Mouse (Mus musculus) heart, adult 9 months (tissue): ENCODE measurements around the gene Klf5.

Experiments used
- DNase-seq, 2 experiments: peaks; one replicate each; pipeline ENCODE4 v3.0.0; 2022; ENCODE audit warnings: low spot score in 2 of 2

Klf5 gene

DNA sequence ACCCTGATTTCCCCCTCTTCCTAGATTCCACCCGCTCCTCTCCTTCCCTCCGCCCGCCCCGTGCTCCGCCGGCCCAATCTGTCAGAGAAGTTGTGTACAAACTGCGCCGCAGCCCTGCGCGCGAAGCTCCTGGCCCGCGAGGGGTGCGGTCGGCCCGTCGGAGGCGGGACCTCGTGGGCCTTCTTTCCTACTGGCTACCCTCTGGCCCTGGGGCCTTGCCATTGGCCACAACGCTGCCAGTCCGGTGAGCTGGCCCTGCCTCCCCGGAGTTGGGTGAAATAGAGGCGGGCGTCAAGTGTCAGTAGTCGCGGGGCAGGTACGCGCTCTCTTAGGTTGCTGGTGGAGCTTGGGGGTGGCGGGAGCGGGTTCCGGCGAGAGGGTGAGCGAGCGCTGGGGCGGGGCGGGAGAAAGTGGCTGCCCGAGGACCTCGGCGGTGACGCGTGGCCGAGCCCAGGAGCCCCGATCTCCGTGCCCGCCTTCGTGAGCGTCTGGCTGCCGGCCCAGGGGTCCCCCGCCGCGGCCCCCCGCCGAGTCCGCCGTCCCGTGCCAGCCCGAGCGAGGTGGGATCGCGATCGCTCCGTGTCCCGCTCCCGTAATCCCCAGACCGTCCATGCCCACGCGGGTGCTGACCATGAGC lies at the start of gene Klf5:
Klf5 (plus strand) TSS at position 307 of the 637 bp plus-strand sequence.
- peak; percentile 92 to 93 for DNase-seq

DNA sequence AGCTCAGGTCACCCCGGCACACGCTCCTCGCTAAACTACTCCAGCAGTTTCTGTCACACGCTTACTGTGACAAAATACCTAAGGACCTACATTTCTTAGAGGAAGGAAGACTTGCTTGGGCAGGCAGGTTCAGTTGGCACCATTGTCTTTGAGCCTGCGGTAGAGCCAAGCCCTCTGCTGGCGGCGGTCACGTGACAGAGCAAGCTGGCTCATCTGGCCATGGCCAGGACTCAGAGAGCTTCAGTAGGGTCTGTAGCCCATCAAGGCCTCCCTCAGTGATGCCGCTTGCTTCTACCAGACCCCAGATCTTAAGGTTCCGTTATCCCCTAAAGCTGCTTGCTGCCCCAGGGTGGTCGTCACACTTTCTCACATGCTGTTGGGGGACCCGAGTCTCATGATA lies 36.5 kb upstream of the Klf5 start:
- no peak for DNase-seq

DNA sequence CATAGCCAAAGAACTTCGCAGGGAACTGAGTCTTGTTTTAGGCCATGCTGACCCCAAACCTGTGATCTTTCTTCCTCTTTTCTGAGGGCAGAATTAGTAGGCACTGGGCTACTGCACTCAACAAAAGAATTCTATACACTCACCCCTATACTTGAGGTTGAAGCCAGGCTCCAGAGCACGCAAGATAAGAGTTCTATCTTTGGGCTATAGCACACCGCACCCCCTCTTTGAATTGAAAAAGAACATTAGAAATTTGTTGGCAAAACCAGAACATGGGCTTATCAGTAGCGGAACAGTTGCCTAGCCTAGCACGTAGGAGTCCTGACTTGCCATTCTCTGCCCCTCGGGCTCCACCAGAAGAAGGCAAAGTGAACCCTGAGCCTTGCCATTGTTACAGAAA lies 34.7 kb upstream of the Klf5 start:
- no peak for DNase-seq

DNA sequence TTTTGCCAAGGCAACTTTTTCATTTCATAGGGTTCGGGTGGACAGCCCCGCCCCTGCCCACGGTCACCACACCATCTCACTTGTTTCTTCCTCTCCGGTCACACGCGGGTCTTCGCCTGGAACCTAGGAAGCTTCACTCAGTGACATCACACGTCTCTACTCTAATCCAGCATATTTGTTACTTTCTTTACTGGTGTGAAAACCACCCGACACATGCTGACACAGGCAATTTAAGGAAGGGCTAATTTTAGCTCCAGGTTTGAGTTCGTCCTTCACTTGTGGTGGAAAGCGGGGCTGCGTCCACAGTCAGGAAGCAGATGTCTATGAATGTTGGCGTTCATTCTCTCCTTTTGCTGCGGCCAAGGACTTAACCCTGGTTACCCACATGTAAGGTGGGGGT lies 32.7 kb upstream of the Klf5 start:
- DNase-seq, result no peak

DNA sequence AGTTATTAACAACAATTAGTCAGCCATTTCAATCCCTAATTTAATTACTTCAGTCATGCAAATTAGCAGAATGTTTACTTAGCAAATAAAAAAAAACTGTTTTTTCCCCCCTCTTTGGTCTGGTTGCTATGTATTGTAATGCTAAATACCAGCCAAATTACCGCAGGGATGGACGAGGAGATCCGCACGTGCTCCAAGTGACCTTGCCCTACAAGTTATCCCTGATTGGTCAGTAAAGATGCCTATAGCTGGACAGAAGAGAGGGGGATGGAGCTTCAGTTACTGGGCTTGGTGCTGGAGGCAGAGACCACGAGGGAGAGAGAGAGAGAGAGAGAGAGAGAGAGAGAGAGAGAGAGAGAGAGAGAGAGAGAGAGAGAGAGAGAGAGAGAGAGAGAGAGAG lies 31.7 kb upstream of the Klf5 start:
- no peak for DNase-seq

DNA sequence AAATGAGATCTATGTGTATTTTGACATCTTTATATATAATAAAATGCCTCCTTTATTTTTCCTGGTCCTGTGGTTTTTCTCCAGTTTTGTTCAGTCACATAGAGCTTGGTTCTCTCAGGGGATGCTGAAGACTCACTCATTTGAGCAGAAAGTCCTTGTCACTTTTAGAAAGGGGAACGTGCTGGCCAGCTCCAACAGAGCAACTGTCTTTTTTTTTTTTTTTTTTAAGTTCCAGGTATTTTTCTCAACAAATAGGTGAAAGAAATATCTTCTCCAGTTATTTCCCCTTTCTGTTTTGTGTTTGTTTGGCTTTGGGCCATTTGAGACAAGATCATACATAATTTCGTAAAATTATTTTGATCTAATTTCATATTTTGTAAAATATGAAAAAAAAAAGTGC lies 24.4 kb upstream of the Klf5 start:
- no peak for DNase-seq

DNA sequence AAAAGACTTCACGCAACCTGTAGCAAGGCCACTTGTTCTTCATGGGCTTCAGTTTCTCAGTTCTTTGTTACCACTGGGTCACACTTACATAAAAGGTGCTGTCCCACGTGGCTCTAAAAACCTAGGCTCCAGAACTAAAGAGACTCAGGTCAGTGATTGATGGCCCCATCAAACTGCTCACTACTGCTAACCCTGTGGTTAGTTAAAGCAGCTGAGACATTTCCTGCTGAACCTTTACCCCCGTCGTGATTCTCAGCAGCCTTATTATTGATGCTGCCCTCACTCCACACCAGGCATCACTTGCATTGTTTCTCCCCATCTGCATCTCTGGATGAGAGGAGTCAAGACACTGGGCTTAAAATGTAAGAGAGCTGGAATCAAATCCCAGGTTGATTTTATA lies 22.7 kb upstream of the Klf5 start:
- no peak for DNase-seq

DNA sequence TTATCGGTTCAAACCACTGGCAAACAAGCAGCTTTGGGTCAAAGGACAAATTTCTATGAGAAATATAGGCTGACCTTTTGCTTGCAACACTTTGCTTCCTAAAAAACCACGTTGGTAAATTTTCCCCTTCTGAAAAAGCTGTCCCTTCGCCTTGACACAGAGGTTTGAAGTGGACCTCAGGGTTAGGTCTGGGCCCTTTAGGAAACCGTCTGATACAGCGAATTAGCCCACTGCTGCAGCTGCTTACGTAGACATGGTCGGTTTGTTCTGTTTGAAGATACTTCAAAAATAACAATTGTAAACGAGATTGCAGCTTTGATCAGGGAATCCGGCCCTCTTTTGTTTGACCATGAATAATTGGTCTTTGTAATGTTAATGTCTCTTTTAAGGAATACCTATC lies 20.2 kb upstream of the Klf5 start:
- DNase-seq, result no peak

DNA sequence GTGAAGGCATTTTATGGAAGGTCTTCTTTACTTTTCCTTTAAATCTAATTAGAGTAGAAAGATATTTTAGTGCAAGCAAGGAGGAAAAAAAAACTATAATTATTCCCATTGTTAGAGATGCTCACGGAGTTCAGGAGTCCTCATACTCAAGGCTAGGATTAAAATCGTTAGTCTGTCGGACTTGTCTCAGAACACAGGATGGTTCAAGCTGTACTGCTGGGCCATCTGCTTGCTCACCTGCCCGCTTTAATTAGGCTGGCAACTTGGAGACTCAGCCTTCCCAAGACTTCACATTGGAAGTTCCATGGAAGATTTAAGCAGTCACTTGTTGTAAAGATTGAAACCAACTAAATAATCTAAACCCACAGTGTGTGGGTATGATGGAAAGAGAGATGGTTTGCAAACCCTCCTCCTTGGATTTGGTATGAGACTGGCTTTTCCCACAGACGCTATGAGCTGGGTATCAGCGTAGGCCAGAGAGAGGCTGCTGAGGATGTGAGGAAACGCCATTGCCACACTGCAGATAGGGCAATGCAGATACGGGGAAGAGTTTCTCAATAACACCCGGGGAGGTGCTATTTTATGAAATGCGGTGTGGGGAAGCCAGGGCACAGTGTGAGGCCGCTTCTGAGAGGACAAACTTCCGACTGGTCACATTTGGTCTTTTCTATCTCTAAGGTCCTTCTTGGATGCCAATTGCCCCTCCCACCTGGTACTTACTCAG lies 19.6 kb upstream of the Klf5 start:
- no peak for DNase-seq

DNA sequence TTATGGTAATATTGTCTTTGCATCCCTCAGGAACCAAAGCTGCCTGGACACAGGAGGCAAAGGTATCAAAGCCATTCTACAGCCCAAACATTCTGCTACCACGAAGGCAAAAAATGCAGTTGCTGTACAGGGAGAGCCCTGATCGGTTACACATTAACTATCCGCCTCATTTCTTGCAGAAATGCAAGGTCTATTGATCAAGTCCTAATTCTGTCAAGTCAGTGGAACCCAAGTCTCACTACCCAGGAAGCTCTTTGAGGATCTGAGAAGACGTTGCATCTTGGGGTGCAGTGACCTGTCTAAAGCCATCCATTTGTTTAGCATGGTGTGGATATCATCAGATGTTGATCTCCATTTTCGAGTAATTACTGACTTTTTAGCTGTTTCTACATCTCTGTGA lies 18.1 kb upstream of the Klf5 start:
- DNase-seq, result no peak

DNA sequence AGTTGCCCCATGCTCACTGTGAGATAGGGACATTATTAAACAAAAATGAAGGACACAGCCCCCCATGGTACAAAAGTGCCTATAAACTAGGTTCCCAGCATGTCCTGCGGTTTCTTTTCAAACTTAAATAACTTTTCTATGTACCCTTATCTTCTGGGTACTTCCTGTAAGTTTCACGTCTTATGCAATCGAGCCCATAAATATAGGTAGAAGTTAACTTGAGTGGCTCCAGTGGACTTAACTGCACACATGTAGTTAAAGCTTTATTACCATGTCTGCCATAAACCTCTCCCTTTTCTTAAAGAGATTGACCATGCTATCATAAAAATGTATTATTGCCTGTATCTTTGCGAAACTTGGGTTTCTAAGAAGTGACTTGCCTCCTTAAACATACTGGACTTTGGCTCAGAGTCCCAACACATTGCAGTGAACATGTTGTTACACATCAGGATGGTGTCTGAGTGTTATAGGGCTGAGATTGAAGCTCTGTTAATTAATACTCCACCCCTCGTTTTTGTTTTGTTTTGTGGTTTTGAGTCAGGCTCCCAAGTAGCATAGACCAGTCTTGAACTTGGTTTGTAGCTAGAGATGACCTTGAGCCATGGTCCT lies 17.6 kb upstream of the Klf5 start:
- DNase-seq, result no peak

DNA sequence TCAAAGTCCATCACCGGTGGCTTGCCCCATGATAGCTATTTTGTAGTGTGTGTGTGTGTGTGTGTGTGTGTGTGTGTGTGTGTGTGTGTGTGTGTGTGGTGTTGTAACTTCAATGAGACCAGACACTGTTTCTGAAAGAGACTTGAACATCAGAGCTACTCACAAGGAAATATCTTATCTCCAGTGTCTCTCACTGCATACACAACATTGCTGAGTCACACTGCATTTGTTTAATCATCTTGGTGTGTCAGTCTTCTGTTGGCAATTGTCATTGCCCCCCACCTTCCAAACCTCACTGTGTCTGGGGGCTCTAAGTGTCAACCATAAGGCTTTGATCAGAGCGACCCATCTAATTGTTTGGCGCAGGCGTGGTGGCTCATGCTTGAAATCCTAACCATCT lies 13.0 kb upstream of the Klf5 start:
- DNase-seq, result no peak

DNA sequence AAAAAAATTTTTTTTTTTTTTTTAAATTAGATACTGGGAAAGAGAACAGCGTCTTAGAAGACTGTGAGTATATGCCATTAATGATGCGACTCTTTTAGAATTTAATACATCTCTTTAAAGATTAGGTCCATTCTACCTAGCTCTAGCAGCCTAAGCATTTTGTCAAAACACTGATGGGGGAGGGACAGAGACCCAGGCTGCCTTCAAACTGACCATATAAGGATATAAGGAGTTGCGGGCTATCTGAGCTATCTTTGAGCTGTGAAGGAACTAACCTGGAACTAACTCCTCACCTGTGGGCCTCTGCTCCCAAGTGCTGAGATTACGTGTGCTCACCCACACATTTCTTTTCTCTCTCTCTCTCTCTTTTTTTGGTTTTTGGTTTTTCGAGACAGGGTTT lies 6.3 kb upstream of the Klf5 start:
- DNase-seq, result no peak

DNA sequence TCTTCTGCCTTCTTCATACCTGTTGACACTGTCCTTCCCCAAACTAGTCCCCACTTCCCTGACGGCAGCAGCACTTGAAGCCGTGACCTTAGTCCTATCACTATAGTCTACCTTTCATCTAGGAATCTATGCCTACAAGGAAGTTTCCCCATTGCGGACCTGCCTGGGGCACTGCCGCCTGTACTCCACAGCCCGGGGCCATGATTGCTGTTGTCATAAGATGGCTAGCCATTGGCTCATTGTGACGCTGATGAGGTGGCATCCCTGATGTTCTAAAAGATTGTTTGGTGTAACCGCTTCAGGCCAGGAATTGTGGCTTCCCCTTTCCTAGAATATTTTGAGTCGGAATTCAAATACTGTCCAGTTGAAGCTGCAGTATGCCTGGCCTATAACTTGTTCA lies 4.1 kb upstream of the Klf5 start:
- no peak for DNase-seq

DNA sequence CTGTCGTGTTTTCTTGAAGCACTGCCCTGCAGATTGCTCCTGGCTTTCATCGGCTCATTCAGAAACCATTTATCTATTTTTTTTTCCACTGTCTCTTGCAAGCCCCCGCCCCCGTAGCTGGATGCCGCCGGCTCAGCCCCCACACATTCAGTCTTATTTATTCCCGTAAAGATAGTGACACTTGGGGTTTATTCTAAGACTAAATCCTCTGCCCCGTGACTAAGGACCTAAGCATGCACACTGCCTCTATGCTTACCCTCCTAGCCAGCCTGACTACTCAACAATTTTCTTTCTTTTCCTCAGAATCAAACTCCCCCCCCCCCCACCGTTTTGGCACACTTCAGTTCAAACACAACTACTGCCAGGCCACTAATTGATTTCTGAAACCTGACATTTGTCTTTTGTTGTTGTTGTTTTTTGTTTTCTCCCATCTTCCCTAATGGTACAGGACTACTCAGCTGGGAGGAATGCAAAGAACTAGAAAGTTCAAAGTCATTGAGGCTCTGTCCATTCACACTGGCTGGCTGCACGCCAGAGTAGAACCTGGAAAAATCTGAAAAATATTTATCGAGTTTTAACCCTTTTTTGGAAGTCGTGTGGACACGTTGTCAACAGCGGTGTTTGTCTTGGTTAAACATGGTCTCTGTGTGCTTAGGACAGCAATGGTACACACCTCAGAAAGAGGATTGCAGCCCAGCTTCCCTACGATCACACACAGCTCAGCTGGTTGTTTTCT lies 2.7 kb upstream of the Klf5 start:
- no peak for DNase-seq

DNA sequence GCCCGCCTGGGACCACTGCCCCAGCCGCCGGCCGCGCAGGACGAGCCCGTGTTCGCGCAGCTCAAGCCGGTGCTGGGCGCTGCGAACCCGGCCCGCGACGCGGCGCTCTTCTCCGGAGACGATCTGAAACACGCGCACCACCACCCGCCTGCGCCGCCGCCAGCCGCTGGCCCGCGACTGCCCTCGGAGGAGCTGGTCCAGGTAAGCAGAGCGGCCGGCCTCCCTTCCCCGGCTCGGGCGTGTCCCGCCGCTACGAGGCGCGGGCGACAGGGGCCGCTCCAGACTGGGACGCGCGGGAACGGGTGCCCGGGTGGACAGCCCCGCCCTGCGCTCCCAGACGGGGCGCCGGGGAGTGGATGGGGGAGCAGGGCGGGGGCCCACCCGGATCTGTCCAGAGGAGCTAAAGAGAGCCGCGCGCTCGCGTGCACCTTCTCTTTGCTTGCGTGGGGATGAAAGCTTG lies 561 bp downstream of the Klf5 start:
- DNase-seq, result peak; percentile 19

DNA sequence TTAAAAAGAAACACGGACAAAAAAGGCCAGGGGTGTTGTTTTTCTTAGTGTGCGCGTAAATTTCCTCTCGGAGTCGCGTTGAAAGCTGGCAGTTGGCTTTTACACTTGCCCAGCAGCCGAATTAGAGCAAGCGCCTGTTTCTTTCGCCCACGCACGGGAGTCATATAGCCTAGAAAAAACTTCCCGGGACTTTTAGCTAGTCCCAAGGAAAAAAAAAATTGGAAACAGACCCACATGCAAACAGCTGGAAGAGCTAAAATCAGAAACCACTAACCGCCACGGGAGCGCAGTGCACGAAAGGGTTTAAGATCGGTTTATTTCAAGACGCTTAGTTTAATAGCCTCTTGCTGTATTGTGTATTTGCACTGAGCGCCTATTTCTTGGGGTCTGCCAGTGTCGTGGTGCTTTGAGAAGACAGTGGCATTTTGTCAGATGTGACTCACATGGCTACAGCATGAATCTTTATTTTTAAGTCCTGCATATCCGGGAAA lies 1.3 kb downstream of the Klf5 start:
- DNase-seq, result peak in 1 of 2 experiments; percentile 3

DNA sequence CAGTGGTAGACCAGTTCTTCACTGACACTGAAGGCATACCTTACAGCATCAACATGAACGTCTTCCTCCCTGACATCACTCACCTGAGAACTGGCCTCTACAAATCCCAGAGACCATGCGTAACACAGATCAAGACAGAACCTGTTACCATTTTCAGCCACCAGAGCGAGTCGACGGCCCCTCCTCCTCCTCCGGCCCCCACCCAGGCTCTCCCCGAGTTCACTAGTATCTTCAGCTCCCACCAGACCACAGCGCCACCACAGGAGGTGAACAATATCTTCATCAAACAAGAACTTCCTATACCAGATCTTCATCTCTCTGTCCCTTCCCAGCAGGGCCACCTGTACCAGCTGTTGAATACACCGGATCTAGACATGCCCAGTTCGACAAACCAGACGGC lies 3.0 kb downstream of the Klf5 start:
- DNase-seq, result no peak

DNA sequence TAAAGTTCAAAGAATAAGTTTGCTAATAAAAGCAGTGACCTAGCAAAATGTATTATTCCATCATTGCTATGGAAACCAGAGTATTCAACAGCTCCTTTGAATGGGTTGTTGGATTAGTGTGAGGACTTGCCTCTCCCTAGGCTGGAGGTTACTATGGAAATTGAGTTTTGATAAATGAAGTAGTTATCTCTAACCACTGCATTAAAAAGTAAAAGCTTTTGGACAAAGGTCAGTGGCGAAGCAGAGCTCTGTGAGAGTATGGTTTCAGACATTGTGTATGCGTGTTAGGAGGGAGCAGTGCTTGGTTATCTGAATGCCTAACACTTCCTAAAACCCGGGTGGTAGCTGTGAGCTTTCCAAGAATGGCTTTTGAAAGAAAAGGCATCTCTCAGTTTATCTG lies 5.9 kb downstream of the Klf5 start:
- DNase-seq, result no peak

DNA sequence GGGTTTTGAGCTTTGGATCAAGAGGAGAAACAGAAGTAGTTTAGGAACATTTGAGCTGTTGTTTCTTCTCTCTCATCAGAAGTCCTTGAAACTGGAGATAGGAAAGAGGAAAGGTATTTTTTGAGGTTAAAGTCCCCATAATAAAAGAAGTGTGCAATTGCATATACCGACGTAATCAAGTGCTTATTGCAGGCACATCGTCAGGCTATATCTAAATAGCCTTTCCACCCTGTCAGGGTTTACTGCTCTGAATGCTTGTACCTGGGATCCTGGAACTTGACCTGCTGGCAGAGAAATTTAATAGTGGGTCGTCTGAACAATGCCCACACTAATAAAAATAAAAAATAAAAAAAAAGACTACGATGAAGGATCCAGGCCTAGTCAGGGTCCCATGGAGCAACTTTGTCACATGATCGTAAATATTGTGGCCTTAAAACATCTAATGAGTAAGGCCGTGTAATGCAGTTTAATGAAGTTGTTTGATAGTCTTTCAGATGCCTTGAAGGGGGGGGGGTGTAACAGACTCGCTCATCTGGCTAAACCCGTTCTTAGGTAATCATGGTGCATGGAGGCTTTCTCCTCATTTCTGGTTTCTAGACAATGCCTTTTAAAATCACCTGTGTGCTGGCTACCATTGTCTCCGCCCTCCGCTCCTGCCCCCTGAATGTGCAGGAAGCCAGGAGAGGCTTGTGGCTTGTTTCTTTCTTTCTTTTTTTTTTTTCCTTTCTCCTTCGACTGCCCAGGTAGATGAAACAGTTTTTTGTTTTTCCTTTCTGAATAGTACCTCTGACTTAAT lies 6.7 kb downstream of the Klf5 start:
- no peak for DNase-seq

DNA sequence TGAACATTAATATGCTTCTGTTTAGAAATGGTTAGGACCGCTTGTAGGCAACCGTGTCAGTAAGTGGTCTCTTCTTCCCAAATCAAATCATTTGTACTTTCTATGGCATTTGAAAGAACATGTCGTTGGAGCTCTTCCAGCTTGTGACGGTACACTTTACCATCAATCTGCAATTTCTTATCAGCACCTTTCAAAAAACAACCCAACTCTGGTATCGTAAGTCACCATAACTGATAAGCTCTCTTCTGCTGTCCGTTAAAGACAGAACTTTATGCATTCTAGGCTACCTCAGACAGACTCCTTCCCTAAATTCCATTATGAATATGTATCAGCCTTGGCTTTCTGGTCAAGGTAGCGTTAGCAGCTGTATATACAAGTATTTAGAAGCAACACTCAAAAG lies 7.9 kb downstream of the Klf5 start:
- DNase-seq, result no peak

DNA sequence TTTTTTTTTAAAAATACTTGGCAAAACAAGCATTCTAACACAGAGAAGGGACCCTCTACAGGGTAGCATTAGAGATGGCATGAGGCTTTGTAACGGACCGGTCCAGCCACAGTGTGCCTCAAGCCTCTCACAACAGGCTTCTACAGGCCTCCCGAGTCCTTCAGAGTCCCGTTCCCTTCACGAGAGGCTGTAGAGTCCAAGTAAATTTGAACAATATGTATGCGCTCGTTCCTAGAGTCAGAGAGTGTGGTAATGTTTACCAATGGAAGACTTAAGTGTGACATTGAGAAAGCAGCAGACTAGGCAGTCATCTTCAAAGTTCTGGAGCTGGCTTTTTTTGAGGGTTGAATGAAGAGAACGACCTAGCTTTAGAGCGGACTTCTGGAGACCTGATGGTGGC lies 11.1 kb downstream of the Klf5 start:
- no peak for DNase-seq
